Mouse (Mus musculus) mesoderm, embryonic 11.5 days (tissue): Measurements from ENCODE around the gene Zfpl1.
"Not testable (repeated sequence)": the region's sequence is repeated elsewhere in the genome, so short reads cannot be mapped to it uniquely, and the experiment has no call there.

Source experiments
- DNase-seq: peaks from one replicate; pipeline ENCODE4 v3.0.0-alpha.2; 2012; ENCODE audit warnings: low read depth, low spot score

Gene Zfpl1

DNA sequence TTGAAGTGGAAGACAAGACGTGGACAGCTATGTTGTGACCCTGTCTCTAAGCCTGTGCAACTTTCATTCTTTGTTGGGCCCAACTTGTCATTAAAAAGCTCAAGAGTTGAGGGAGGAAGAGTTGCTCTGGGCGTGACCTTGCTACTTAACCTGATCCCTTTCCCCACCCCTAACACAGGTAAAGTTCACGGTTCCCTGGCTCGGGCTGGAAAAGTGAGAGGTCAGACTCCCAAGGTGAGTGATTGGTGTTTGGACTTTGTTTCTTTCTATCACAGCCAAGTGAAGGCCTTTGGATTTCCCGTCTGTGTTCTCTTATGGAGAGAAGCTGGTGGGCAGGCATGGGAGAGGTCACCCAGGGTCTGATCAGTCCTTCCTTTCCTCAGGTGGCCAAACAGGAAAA lies 25.8 kb downstream of the Zfpl1 start:
- no peak for DNase-seq

GRCm38 (mm10) chr19:6058513-6058912 lies 26.2 kb downstream of the Zfpl1 start:
- DNase-seq: no peak

DNA sequence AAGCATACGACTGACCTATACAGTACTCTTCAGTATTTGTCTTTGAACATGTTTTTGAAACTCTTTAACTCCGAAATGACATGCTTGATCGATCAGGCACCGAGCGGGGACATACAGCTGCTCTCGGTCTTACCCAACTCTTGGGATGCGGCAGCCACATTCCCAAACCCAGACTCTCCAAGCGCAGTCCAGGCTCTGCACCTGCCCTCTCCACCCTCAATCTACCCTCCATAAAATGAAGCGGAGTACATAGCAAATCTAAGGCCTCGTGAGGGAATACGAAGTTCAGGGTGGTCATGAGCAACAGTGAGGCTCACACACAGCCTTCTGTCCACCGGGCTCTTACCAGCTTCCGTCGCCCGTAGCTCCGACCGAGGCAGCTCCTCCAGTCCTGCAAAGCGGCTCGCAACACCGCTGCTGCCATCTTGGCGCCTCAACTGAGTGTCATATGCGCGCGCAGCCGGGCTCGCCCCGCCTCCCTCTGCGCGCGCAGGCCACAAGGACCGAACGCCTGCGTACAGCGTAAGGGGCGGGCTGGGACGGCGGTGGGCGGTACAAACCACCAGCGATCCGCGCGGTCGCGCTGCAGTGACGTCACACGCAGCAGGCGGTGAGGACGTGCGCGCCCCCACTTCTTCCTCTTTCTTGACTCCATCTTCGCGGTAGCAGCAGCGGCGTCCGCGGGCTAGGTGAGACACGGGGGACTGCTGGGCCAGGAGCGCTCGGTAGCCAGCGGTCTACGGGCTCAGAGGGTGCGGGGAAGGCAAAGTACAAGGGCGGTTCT lies 27.3 kb downstream of the Zfpl1 start, which contains the start of the genes Mrpl49 and Fau:
Mrpl49 (minus strand) TSS at position 473 of the 784 bp plus-strand sequence.
Fau (plus strand) TSS at position 532 of the 784 bp plus-strand sequence.
- DNase-seq: peak; percentile 99

DNA sequence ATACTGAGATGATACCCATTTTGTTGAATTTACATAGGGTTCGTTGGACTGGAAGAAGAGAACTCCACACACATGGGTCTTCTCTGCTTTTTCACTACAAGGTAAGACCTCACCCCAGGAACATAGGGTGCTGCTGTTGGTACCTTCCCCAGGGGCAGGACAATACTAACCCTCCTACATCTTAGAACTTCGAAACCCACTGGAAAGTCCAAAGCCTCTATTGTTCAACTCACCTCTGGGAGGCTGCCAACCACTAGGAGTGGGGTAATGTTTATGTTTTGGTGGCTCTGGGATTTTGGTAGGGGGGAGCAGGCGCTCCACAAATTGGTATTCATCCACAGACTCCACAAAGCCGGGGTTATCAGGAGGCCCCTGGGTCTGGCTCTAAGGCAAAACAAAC lies 28.1 kb downstream of the Zfpl1 start:
- no peak for DNase-seq

- DNase-seq: no peak
Observed at GRCm38 (mm10) chr19:6054296-6054695, 30.5 kb downstream of the Zfpl1 start.

GRCm38 (mm10) chr19:6052516-6052915 lies 32.2 kb downstream of the Zfpl1 start:
- no peak for DNase-seq

- DNase-seq: no peak
Observed at GRCm38 (mm10) chr19:6048681-6049410, 35.9 kb downstream of the Zfpl1 start.

- DNase-seq: no peak
Observed at GRCm38 (mm10) chr19:6047899-6048166, 36.9 kb downstream of the Zfpl1 start.

DNA sequence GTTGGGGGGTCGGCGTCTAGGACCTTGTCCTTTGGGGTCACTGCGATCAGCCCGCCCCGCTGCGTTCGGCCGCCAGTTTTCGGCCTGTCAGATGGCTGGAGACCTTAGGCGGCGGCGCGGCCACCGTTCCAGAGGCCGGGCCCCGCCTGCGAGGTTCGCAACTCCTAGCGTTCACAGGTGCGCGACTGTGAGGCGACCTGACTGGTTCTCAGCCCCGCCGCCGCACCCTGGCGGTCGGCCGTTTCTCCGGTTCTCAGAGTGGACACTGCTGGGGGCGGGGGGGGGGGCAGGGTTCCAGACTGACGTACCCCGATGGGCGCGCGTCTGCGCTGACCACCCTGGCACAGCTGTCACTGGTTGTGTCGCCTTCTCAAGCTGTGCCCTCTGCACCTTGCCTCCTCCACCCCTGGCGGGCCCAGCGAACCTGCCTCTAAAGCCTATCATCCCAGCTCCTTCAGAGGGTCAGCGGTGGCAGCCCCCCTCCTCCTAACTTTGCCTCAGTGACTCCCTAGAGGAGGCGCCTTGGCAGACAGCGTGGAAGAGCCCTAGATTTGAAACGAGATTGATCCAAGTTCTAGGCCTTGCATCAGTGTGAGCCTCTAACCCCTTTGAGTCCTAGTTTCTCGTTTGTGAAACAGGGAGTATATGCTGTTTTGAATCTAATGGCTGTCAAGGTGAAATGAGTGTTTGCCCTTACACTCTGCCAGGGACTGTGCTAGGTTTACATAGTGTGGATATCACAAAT lies 37.4 kb downstream of the Zfpl1 start:
- no peak for DNase-seq

DNA sequence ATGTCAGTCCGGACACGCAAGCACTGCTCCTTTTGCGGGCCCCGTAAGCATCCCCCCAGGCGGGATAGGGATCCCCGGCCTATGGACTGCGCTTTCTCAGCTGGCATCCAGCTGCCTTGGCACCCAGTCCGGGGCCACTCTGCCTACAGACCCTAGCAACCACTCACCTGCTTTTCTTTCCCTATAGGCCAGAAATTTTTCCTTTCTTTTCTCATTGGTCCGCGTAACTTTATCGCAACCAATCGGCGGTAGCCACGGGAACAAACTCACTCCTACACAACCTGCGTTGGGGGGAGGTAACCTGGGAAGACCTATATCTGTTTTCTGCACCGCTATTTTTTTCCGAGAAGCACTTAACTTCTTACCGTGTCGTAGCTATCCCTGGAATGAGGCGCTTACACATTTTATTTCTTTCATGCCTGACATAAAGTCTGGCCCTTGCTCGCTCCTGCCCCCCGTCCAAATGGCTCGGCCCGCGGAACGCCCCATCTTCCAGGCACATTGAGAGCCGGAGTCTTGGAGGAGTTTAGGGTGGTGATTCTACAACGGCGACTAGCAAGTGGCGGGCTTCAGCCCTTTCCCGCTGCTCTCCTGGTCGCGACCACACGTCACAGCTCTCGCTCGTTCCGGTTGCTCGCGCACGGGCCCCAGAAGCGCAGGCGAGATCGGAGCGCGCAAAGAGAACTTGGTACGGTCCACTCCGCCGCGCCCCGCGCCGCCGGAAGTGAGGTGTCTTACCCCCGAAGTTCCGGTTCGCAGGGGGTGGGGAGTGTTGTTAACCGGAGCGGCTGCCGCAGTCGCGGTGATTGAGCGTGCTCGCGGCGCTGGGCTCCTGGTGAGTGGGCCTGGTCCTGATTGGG lies 38.2 kb downstream of the Zfpl1 start, which contains the start of gene Syvn1:
Syvn1 (plus strand) TSS at position 283 of the 860 bp plus-strand sequence.
- peak; percentile 96 for DNase-seq

DNA sequence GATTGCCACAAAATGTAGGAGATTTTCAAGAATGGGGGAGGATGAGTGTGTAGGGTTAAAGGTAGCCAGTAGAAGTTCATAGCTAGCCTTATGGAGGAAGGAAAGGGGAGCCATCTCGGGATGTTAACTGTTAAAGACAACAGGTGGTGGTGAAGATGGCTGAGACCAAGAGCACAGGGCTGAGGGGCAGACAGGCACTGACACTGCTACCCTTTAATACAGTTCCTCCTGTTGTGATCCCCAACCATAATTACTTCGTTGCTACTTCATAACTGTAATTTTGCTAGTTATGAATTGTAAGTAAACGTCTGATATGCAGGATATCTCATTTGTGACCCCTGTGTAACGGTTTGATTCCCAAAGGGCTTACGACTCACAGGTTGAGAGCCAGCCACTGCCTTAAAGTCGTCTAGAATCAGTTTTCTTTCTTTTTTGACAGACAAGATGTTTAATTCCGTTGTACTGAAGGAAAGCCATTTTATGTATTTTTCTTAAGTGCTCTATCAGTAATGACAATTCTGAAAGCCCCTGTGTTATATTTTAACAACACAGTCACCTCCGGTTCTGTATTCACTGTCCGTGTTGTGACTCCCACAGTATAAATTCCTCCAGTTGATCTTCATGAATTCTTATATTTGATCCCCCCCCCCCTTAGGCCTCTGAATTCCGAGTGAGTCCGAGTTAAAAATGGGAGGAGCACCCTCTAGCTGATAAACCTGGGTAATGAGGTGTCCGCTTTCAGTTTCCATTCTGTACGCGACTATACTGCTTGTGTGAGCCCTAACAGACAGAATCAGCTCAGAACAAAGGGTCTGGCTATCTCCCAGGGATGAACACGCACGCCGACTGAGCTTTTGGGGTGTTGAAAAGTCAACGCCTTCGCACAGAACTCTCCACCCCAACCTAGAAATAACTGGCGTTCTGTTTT lies 39.1 kb downstream of the Zfpl1 start:
- DNase-seq: no peak

- DNase-seq: not testable (repeated sequence)
Observed at GRCm38 (mm10) chr19:6044102-6044501, 40.7 kb downstream of the Zfpl1 start.

DNA sequence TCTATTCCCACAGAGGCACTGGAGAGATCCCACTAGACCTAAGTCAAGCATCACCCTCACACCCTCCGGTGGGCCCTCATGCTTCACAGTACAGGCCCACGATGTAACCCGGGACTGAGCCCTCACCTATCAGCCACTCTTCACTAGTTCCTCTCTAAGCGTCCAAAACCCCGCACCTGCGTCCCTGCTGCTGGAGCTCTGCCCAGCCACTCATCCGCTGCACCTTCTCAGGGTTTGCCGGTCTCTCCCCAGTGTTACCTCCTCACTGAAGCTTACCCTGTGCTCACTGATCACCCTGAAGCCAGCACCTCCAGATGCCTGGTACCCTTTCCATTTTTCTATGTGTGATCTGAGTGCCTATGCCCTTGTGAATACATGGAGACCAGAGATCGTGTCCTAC lies 42.5 kb downstream of the Zfpl1 start:
- DNase-seq: no peak

DNA sequence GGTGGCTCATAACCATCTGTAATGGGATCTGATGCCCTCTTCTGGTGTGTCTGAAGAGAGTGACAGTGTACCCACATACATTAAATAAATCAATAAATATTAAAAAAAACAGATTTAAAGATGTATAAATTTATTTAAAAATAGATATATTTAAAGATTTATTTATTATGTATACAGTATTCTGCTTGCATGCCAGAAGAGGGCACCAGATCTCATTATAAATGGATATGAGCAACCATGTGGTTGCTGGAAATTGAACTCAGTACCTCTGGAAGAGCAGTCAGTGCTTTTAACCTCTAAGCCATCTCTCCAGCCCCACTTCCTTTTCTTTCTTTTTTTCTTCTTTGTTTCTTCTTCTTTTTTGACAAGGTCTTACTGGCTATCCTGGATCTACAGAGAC lies 44.8 kb downstream of the Zfpl1 start:
- DNase-seq: no peak

- no peak for DNase-seq
Observed at GRCm38 (mm10) chr19:6038326-6038725, 46.4 kb downstream of the Zfpl1 start.

DNA sequence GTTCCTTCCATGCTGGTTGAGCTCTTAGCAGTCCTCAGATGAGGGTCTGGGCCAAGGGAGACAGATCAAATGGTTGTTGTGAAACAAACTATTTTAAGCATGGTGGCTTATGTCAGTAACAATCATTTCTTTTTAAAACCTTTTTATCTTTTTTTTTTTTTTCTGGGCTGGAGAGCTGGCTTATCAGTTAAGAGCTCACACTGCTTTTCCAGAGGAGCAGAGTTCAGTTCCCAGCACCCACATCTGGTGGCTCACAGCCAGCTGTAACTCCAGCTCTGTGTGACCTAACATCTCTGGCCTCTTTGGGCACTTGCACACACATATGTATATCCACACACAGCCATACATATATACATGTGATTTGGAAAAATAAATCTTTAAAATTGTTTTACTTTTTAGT lies 47.1 kb downstream of the Zfpl1 start:
- no peak for DNase-seq

GRCm38 (mm10) chr19:6035966-6036585 lies 48.7 kb downstream of the Zfpl1 start:
- no peak for DNase-seq
